Mouse (Mus musculus): ENCODE measurements at regions not wholly inside any gene's neighbourhood (a gene's known extent, or its start where the extent isn't known, plus 50 kb on each side); places are given as distances from the start of the nearest gene placed in this dataset.

GRCm38 (mm10) chr6:100517662-100518061 is 153.3 kb downstream of the Shq1 start:
- DNase-seq = no peak

GRCm38 (mm10) chr6:100512676-100513075 is 158.3 kb downstream of the Shq1 start:
- peak in 1 of 2 experiments; percentile 51 for DNase-seq

GRCm38 (mm10) chr6:100510676-100511075 is 160.3 kb downstream of the Shq1 start:
- no peak for DNase-seq

- no peak for DNase-seq
These were observed 165.3 kb downstream of the Shq1 start for GRCm38 (mm10) chr6:100505506-100506247.

- no peak for DNase-seq
These were observed 167.8 kb downstream of the Shq1 start for GRCm38 (mm10) chr6:100502961-100503782.

GRCm38 (mm10) chr6:100502139-100502538 is 168.8 kb downstream of the Shq1 start:
- no peak for DNase-seq

GRCm38 (mm10) chr6:100500741-100501140 is 170.2 kb downstream of the Shq1 start:
- no peak for DNase-seq

GRCm38 (mm10) chr6:100500060-100500459 is 170.9 kb downstream of the Shq1 start:
- DNase-seq = no peak

- DNase-seq = no peak
These were observed 172.1 kb downstream of the Shq1 start for GRCm38 (mm10) chr6:100498861-100499271.

GRCm38 (mm10) chr6:100498126-100498525 is 172.8 kb downstream of the Shq1 start:
- DNase-seq = no peak

GRCm38 (mm10) chr6:100496135-100496534 is 174.8 kb downstream of the Shq1 start:
- DNase-seq = no peak

GRCm38 (mm10) chr6:100495131-100495530 is 175.8 kb downstream of the Shq1 start:
- no peak for DNase-seq

GRCm38 (mm10) chr6:100493558-100493957 is 177.4 kb downstream of the Shq1 start:
- no peak for DNase-seq

GRCm38 (mm10) chr6:100491811-100492210 is 179.1 kb downstream of the Shq1 start:
- DNase-seq = no peak

- no peak for DNase-seq
These were observed 179.8 kb downstream of the Shq1 start for GRCm38 (mm10) chr6:100490920-100491712.

- no peak for DNase-seq
These were observed 187.1 kb downstream of the Shq1 start for GRCm38 (mm10) chr6:100483836-100484235.

- peak in 1 of 2 experiments; percentile 2 for DNase-seq
These were observed 187.7 kb downstream of the Shq1 start for GRCm38 (mm10) chr6:100483084-100483810.

GRCm38 (mm10) chr6:100482572-100482971 is 188.4 kb downstream of the Shq1 start:
- no peak for DNase-seq

- DNase-seq = no peak
These were observed 190.4 kb downstream of the Shq1 start for GRCm38 (mm10) chr6:100480525-100480924.

GRCm38 (mm10) chr6:100479881-100480280 is 191.1 kb downstream of the Shq1 start:
- DNase-seq = no peak

GRCm38 (mm10) chr6:100479455-100479854 is 191.5 kb downstream of the Shq1 start:
- no peak for DNase-seq

All from spleen, adult 18-20 months (tissue).